Mouse (Mus musculus): ENCODE results near the gene Nars2. TPM values are rescaled to one million over a fixed set of nuclear protein-coding genes. Genes with fewer than 3 reads are reported as not detected.

Gene Nars2
- polyA plus RNA-seq, 1 experiment, result 7.1 TPM

GRCm38 (mm10) chr7:97060966-97061365, 109.7 kb downstream of the Nars2 start:
- 58% methylated on average over 2 of the region's 2 CpGs for WGBS
- TF ChIP-seq POLR2A (IDR thresholded peaks at IDR 0.05; ENCODE audit: borderline replicate concordance, control insufficient read depth, low read depth, low read length), result no peak
- no peak for TF ChIP-seq CTCF (IDR thresholded peaks at IDR 0.05; ENCODE audit: control insufficient read depth, insufficient read depth, low read length)
- H3K27ac ChIP-seq (ENCODE audit: control insufficient read depth, insufficient read depth, low read depth, low read length, poor library complexity), result no peak overlapping the region

GRCm38 (mm10) chr7:97071512-97071911, 120.2 kb downstream of the Nars2 start:
- no peaks in the 10 kb centered on the region; the same call in 1 of the 2 replicates for H3K4me1 ChIP-seq (ENCODE audit: control insufficient read depth, insufficient read depth, low read length)
- 76% methylated on average over 3 of the region's 3 CpGs for WGBS
- no peak overlapping the region for H3K27ac ChIP-seq (ENCODE audit: control insufficient read depth, insufficient read depth, low read depth, low read length, poor library complexity)
- H3K4me3 ChIP-seq (replicated peaks; ENCODE audit: control insufficient read depth, low read depth, low read length), result no peak overlapping the region
- TF ChIP-seq POLR2A (IDR thresholded peaks at IDR 0.05; ENCODE audit: borderline replicate concordance, control insufficient read depth, low read depth, low read length) (no peak), CTCF (IDR thresholded peaks at IDR 0.05; ENCODE audit: control insufficient read depth, insufficient read depth, low read length) (no peak)

More at GRCm38 (mm10) chr7:97060966-97061365, 109.7 kb downstream of the Nars2 start:
- H3K4me1 ChIP-seq (ENCODE audit: control insufficient read depth, insufficient read depth, low read length), result no peaks in the 10 kb centered on the region
- H3K4me3 ChIP-seq (replicated peaks; ENCODE audit: control insufficient read depth, low read depth, low read length), result no peak overlapping the region

- TF ChIP-seq POLR2A (IDR thresholded peaks at IDR 0.05; ENCODE audit: borderline replicate concordance, control insufficient read depth, low read depth, low read length) (no peak), CTCF (IDR thresholded peaks at IDR 0.05; ENCODE audit: control insufficient read depth, insufficient read depth, low read length) (no peak)
- Histone ChIP-seq H3K27ac (ENCODE audit: control insufficient read depth, insufficient read depth, low read depth, low read length, poor library complexity) (no peak overlapping the region), H3K4me3 (replicated peaks; ENCODE audit: control insufficient read depth, low read depth, low read length) (no peak overlapping the region), H3K4me1 (ENCODE audit: control insufficient read depth, insufficient read depth, low read length) (no peaks in the 10 kb centered on the region; the same call in 1 of the 2 replicates)
- 15% methylated on average over 5 of the region's 5 CpGs for WGBS
Measured at GRCm38 (mm10) chr7:97072061-97072460, 120.8 kb downstream of the Nars2 start.

GRCm38 (mm10) chr7:97074974-97075373, 123.7 kb downstream of the Nars2 start:
- WGBS, result 51% methylated on average over 1 of the region's 1 CpGs
- H3K27ac ChIP-seq (ENCODE audit: control insufficient read depth, insufficient read depth, low read depth, low read length, poor library complexity), result no peak overlapping the region
- TF ChIP-seq CTCF (IDR thresholded peaks at IDR 0.05; ENCODE audit: control insufficient read depth, insufficient read depth, low read length) (no peak), POLR2A (IDR thresholded peaks at IDR 0.05; ENCODE audit: borderline replicate concordance, control insufficient read depth, low read depth, low read length) (no peak)
- H3K4me1 ChIP-seq (ENCODE audit: control insufficient read depth, insufficient read depth, low read length), result no peaks in the 10 kb centered on the region; the same call in 1 of the 2 replicates
- no peak overlapping the region for H3K4me3 ChIP-seq (replicated peaks; ENCODE audit: control insufficient read depth, low read depth, low read length)

- no peaks in the 10 kb centered on the region; the same call in 1 of the 2 replicates for H3K4me1 ChIP-seq (ENCODE audit: control insufficient read depth, insufficient read depth, low read length)
- H3K27ac ChIP-seq (ENCODE audit: control insufficient read depth, insufficient read depth, low read depth, low read length, poor library complexity), result no peak overlapping the region
- H3K4me3 ChIP-seq (replicated peaks; ENCODE audit: control insufficient read depth, low read depth, low read length), result no peak overlapping the region
- TF ChIP-seq CTCF (IDR thresholded peaks at IDR 0.05; ENCODE audit: control insufficient read depth, insufficient read depth, low read length), result no peak
- TF ChIP-seq POLR2A (IDR thresholded peaks at IDR 0.05; ENCODE audit: borderline replicate concordance, control insufficient read depth, low read depth, low read length), result no peak
Measured at GRCm38 (mm10) chr7:97076977-97077376, 125.7 kb downstream of the Nars2 start.

- Histone ChIP-seq H3K4me3 (replicated peaks; ENCODE audit: control insufficient read depth, low read depth, low read length) (no peak overlapping the region), H3K4me1 (ENCODE audit: control insufficient read depth, insufficient read depth, low read length) (no peaks in the 10 kb centered on the region; the same call in 1 of the 2 replicates), H3K27ac (ENCODE audit: control insufficient read depth, insufficient read depth, low read depth, low read length, poor library complexity) (no peak overlapping the region)
- 60% methylated on average over 4 of the region's 4 CpGs for WGBS
- TF ChIP-seq POLR2A (IDR thresholded peaks at IDR 0.05; ENCODE audit: borderline replicate concordance, control insufficient read depth, low read depth, low read length) (no peak), CTCF (IDR thresholded peaks at IDR 0.05; ENCODE audit: control insufficient read depth, insufficient read depth, low read length) (no peak; the same call in 1 of the 2 replicates)
Measured at GRCm38 (mm10) chr7:97078685-97079084, 127.4 kb downstream of the Nars2 start.

- H3K27ac ChIP-seq (ENCODE audit: control insufficient read depth, insufficient read depth, low read depth, low read length, poor library complexity), result no peak overlapping the region
- TF ChIP-seq CTCF (IDR thresholded peaks at IDR 0.05; ENCODE audit: control insufficient read depth, insufficient read depth, low read length) (no peak), POLR2A (IDR thresholded peaks at IDR 0.05; ENCODE audit: borderline replicate concordance, control insufficient read depth, low read depth, low read length) (no peak)
- no peak overlapping the region for H3K4me3 ChIP-seq (replicated peaks; ENCODE audit: control insufficient read depth, low read depth, low read length)
- WGBS, result 8% methylated on average over 6 of the region's 6 CpGs
- no peaks in the 10 kb centered on the region; the same call in 1 of the 2 replicates for H3K4me1 ChIP-seq (ENCODE audit: control insufficient read depth, insufficient read depth, low read length)
Measured at GRCm38 (mm10) chr7:97079145-97079544, 127.8 kb downstream of the Nars2 start.

GRCm38 (mm10) chr7:97079651-97080365, 128.5 kb downstream of the Nars2 start:
- Histone ChIP-seq H3K27ac (ENCODE audit: control insufficient read depth, insufficient read depth, low read depth, low read length, poor library complexity) (no peak overlapping the region), H3K4me3 (replicated peaks; ENCODE audit: control insufficient read depth, low read depth, low read length) (no peak overlapping the region), H3K4me1 (ENCODE audit: control insufficient read depth, insufficient read depth, low read length) (no peaks in the 10 kb centered on the region; the same call in 1 of the 2 replicates)
- WGBS, result 71% methylated on average over 4 of the region's 4 CpGs
- TF ChIP-seq CTCF (IDR thresholded peaks at IDR 0.05; ENCODE audit: control insufficient read depth, insufficient read depth, low read length) (no peak), POLR2A (IDR thresholded peaks at IDR 0.05; ENCODE audit: borderline replicate concordance, control insufficient read depth, low read depth, low read length) (no peak)
